Mouse (Mus musculus) hindbrain, embryonic 16.5 days (tissue): Measurements from ENCODE around the gene Hspa14. TPM values are rescaled to one million over a fixed set of nuclear protein-coding genes. Genes with fewer than 3 reads are reported as not detected.

Source experiments
- ATAC-seq: fragments of 200-750 bp; cut with Nextera tagmentation; 2 replicates; pipeline ENCODE4 v1.8.0; 2017; ENCODE audit warnings: moderate TSS enrichment, moderate library complexity
- H3K27ac ChIP-seq: fragments of 300-500 bp; sonication (generic); 2 replicates; pipeline ENCODE4 v1.5.1; 2014; ENCODE audit warnings: low read depth, mild to moderate bottlenecking, control low read depth, low read length, moderate library complexity
- H3K27me3 ChIP-seq: fragments of 300-500 bp; sonication (generic); replicated peaks from 2 replicates; pipeline ENCODE4 v1.6.1; 2014; ENCODE audit warnings: low read length; ENCODE audit not compliant: control insufficient read depth, insufficient read depth
- H3K36me3 ChIP-seq: fragments of 300-500 bp; sonication (generic); 2 replicates; pipeline ENCODE4 v1.6.1; 2014; ENCODE audit warnings: mild to moderate bottlenecking, low read length, moderate library complexity, mixed read lengths; ENCODE audit not compliant: control insufficient read depth, insufficient read depth
- H3K4me1 ChIP-seq: fragments of 300-500 bp; sonication (generic); 2 replicates; pipeline ENCODE4 v1.6.1; 2014; ENCODE audit warnings: low read depth, low read length; ENCODE audit not compliant: control insufficient read depth, insufficient read depth
- H3K4me2 ChIP-seq: fragments of 300-500 bp; sonication (generic); 2 replicates; pipeline ENCODE4 v1.6.1; 2014; ENCODE audit warnings: mild to moderate bottlenecking, low read length, control low read depth, moderate library complexity
- H3K4me3 ChIP-seq: fragments of 300-500 bp; sonication (generic); 2 replicates; pipeline ENCODE4 v1.5.1; 2014; ENCODE audit warnings: mild to moderate bottlenecking, low read length, control low read depth, moderate library complexity
- H3K9ac ChIP-seq: fragments of 300-500 bp; sonication (generic); 2 replicates; pipeline ENCODE4 v1.6.1; 2014; ENCODE audit warnings: low read depth, mild to moderate bottlenecking, control low read depth, low read length, moderate library complexity
- H3K9me3 ChIP-seq: fragments of 300-500 bp; sonication (generic); 2 replicates; pipeline ENCODE4 v1.6.1; 2014; ENCODE audit warnings: mild to moderate bottlenecking, low read length, moderate library complexity; ENCODE audit not compliant: control insufficient read depth
- WGBS: fragments of 180-500 bp; shearing (Covaris S2); extraction: QIAGEN DNeasy Blood & Tissue Kit; methylation state at CpG from one replicate; pipeline ENCODE4 v1.1.7; 2014; 5-methylcytosine and 5-hydroxymethylcytosine counted together
- polyA plus RNA-seq: library from polyadenylated mRNA; unstranded; fragments of >200 nt; fragmentation: Nextera tagmentation; extraction: Ambion mirVana; gene quantifications from 2 replicates; pipeline ENCODE4 v1.2.1, GENCODE M21; 2015

Hspa14 gene
- polyA plus RNA-seq, 1 experiment from 2014 or later = 64.7 TPM

- Histone ChIP-seq H3K4me1 (no peaks in the 10 kb centered on the region), H3K9ac (no peak overlapping the region), H3K27me3 (no peaks in the 10 kb centered on the region), H3K4me3 (no peak overlapping the region), H3K36me3 (peaks cover 52% of the 10 kb centered on the region), H3K27ac (no peak overlapping the region), H3K4me2 (no peak overlapping the region), H3K9me3 (no peaks in the 10 kb centered on the region)
- WGBS = 98% methylated on average over 3 of the region's 3 CpGs
- no peak for ATAC-seq
Observed at GRCm38 (mm10) chr2:3493833-3494409, 18.7 kb downstream of the Hspa14 start.

- Histone ChIP-seq H3K9ac (no peak overlapping the region), H3K4me1 (no peaks in the 10 kb centered on the region), H3K9me3 (no peaks in the 10 kb centered on the region), H3K27ac (no peak overlapping the region), H3K4me2 (no peak overlapping the region), H3K27me3 (no peaks in the 10 kb centered on the region), H3K36me3 (peaks cover 32% of the 10 kb centered on the region), H3K4me3 (no peak overlapping the region)
- 82% methylated on average over 3 of the region's 3 CpGs for WGBS
- no peak for ATAC-seq
Observed at GRCm38 (mm10) chr2:3489816-3490215, 22.8 kb downstream of the Hspa14 start.

- WGBS = 87% methylated on average over 3 of the region's 3 CpGs
- ATAC-seq = no peak
Observed at GRCm38 (mm10) chr2:3480239-3480638, 32.4 kb downstream of the Hspa14 start.

GRCm38 (mm10) chr2:3475746-3476251 is 36.8 kb downstream of the Hspa14 start:
- no peak overlapping the region for H3K27ac ChIP-seq
- peaks cover 14% of the 10 kb centered on the region for H3K4me1 ChIP-seq
- no peaks in the 10 kb centered on the region for H3K36me3 ChIP-seq
- ATAC-seq = no peak
- H3K4me3 ChIP-seq = peak overlapping the region; percentile 99
- no peaks in the 10 kb centered on the region for H3K27me3 ChIP-seq
- H3K9ac ChIP-seq = no peak overlapping the region
- H3K4me2 ChIP-seq = peak overlapping the region; percentile 78
- H3K9me3 ChIP-seq = no peaks in the 10 kb centered on the region; the same call in 1 of the 2 replicates
- 59% methylated on average over 3 of the region's 3 CpGs for WGBS

More at GRCm38 (mm10) chr2:3480239-3480638, 32.4 kb downstream of the Hspa14 start:
- no peaks in the 10 kb centered on the region for H3K27me3 ChIP-seq
- H3K9me3 ChIP-seq = no peaks in the 10 kb centered on the region; the same call in 1 of the 2 replicates
- H3K36me3 ChIP-seq = no peaks in the 10 kb centered on the region
- peaks cover 4% of the 10 kb centered on the region for H3K4me1 ChIP-seq
- no peak overlapping the region for H3K4me2 ChIP-seq
- no peak overlapping the region for H3K27ac ChIP-seq
- H3K9ac ChIP-seq = no peak overlapping the region
- no peak overlapping the region for H3K4me3 ChIP-seq

- peak within 1 kb of the TSS; percentile 78 for H3K4me2 ChIP-seq
- H3K4me3 ChIP-seq = peak within 1 kb of the TSS; percentile 99
- H3K36me3 ChIP-seq = no peaks in the 10 kb centered on the region
- H3K27me3 ChIP-seq = no peaks in the 10 kb centered on the region
- H3K27ac ChIP-seq = peak within 1 kb of the TSS; percentile 87
- no peaks in the 10 kb centered on the region; the same call in 1 of the 2 replicates for H3K9me3 ChIP-seq
- H3K9ac ChIP-seq = peak within 1 kb of the TSS; percentile 88
- H3K4me1 ChIP-seq = peaks cover 14% of the 10 kb centered on the region
- ATAC-seq = peak; percentile 96
- 0% methylated on average over 41 of the region's 42 CpGs for WGBS
Observed at GRCm38 (mm10) chr2:3474861-3475283, 37.7 kb downstream of the Hspa14 start, which contains the start of gene Suv39h2. Gene Suv39h2, minus strand, starts transcription at chr2:3475031.

- H3K4me3 ChIP-seq = peak overlapping the region; percentile 99
- H3K36me3 ChIP-seq = no peaks in the 10 kb centered on the region
- H3K27me3 ChIP-seq = no peaks in the 10 kb centered on the region
- WGBS = 0% methylated on average over 45 of the region's 46 CpGs
- peak overlapping the region; percentile 78 for H3K4me2 ChIP-seq
- peak overlapping the region; percentile 87 for H3K27ac ChIP-seq
- peak overlapping the region; percentile 88 for H3K9ac ChIP-seq
- ATAC-seq = no peak; the same call in none of the 2 replicates
- H3K4me1 ChIP-seq = peaks cover 14% of the 10 kb centered on the region
- no peaks in the 10 kb centered on the region; the same call in 1 of the 2 replicates for H3K9me3 ChIP-seq
Observed at GRCm38 (mm10) chr2:3474361-3474805, 38.2 kb downstream of the Hspa14 start.

- Histone ChIP-seq H3K27ac (peak overlapping the region; percentile 87; the same call in 1 of the 2 replicates), H3K36me3 (no peaks in the 10 kb centered on the region), H3K9ac (peak overlapping the region; percentile 88), H3K4me3 (peak overlapping the region; percentile 99), H3K4me1 (peaks cover 14% of the 10 kb centered on the region), H3K9me3 (no peaks in the 10 kb centered on the region), H3K4me2 (peak overlapping the region; percentile 78), H3K27me3 (no peaks in the 10 kb centered on the region)
- ATAC-seq = no peak
- WGBS = under 1% methylated on average over 12 of the region's 12 CpGs
Observed at GRCm38 (mm10) chr2:3473891-3474290, 38.7 kb downstream of the Hspa14 start.

GRCm38 (mm10) chr2:3456590-3456989 is 56.0 kb downstream of the Hspa14 start:
- no peak overlapping the region for H3K4me3 ChIP-seq
- H3K9ac ChIP-seq = no peak overlapping the region
- ATAC-seq = no peak
- no peaks in the 10 kb centered on the region for H3K27me3 ChIP-seq
- 73% methylated on average over 4 of the region's 4 CpGs for WGBS
- H3K4me1 ChIP-seq = no peaks in the 10 kb centered on the region
- no peak overlapping the region for H3K27ac ChIP-seq
- no peak overlapping the region for H3K4me2 ChIP-seq
- H3K36me3 ChIP-seq = peaks cover 17% of the 10 kb centered on the region
- no peaks in the 10 kb centered on the region for H3K9me3 ChIP-seq

- H3K4me1 ChIP-seq = no peaks in the 10 kb centered on the region
- no peak for ATAC-seq
- no peak overlapping the region for H3K4me2 ChIP-seq
- no peaks in the 10 kb centered on the region for H3K9me3 ChIP-seq
- no peak overlapping the region for H3K27ac ChIP-seq
- H3K36me3 ChIP-seq = peaks cover 11% of the 10 kb centered on the region
- no peak overlapping the region for H3K9ac ChIP-seq
- H3K27me3 ChIP-seq = no peaks in the 10 kb centered on the region
- no peak overlapping the region for H3K4me3 ChIP-seq
- 83% methylated on average over 3 of the region's 3 CpGs for WGBS
Observed at GRCm38 (mm10) chr2:3453096-3453495, 59.5 kb downstream of the Hspa14 start.
